In the genomic region with DNA sequence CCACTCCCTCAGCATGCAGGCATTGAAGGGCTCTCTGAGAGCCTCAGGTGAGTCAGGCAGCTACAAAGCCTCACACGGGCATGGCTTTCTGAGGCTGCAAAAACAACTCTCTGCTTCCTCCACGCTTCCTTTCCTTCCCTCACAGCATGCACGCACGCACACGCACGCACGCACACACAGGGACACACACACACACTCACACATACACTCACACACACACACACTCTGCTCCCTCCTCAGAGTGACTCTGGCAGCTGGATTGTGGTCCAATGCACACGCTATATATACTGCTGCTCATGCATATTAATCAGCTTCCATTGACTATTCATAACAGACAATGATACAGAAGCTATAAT, we compare ENCODE assay signal across 8 mouse cellular contexts.
DNase-seq lines count a peak whose midpoint lies in the region; ATAC-seq and TF ChIP-seq lines count a peak whose summit lies in the region.
"Had no signal": no experiment of that assay in that cellular context is flagged by ENCODE, and none has a peak within 500 bp of the region (broad histone marks: within the 10 kb centered on the region; RNA-seq: fewer than 3 reads in every experiment).

No protein-coding gene starts in this region.

- no peaks in the 10 kb centered on the region for H3K9me3 ChIP-seq in forebrain, embryonic 15.5 days
- H3K9me3 ChIP-seq in limb, embryonic 11.5 days (ENCODE audit: control insufficient read depth, low read length) = no peaks in the 10 kb centered on the region
- H3K9me3 ChIP-seq in stomach, embryonic 15.5 days = no peaks in the 10 kb centered on the region

- no peak for TF ChIP-seq POLR2A in lung, adult 2 months (IDR thresholded peaks at IDR 0.05; ENCODE audit: borderline replicate concordance, extremely low read depth, low read depth, low read length)

- no peaks in the 10 kb centered on the region for H3K36me3 ChIP-seq in forebrain, embryonic 15.5 days
- no peaks in the 10 kb centered on the region for H3K36me3 ChIP-seq in limb, embryonic 11.5 days (ENCODE audit: control insufficient read depth, insufficient read depth, low read length)
- no peaks in the 10 kb centered on the region for H3K36me3 ChIP-seq in stomach, embryonic 15.5 days

- WGBS in lung, adult 2 months = 19% methylated on average over 8 of the region's 8 CpGs
- 1% methylated on average over 8 of the region's 8 CpGs for WGBS in forebrain, embryonic 15.5 days
- 13% methylated on average over 8 of the region's 8 CpGs for WGBS in limb, embryonic 11.5 days
- WGBS in stomach, embryonic 15.5 days = 18% methylated on average over 8 of the region's 8 CpGs

- peak overlapping the region; percentile 75 for H3K27ac ChIP-seq in forebrain, embryonic 15.5 days (replicated peaks)
- H3K27ac ChIP-seq in limb, embryonic 11.5 days (replicated peaks; ENCODE audit: low read depth, low read length) = no peak overlapping the region
- H3K27ac ChIP-seq in stomach, embryonic 15.5 days = no peak overlapping the region
- H3K27ac ChIP-seq: liver, embryonic 14.5 days had no signal

- ATAC-seq in forebrain, embryonic 15.5 days (replicated peaks) = peak; percentile 88
- no peak for ATAC-seq in limb, embryonic 11.5 days (ENCODE audit: insufficient number of reproducible peaks, low FRiP score, low TSS enrichment, low read depth)
- no peak for ATAC-seq in stomach, embryonic 15.5 days (ENCODE audit: insufficient read depth, low FRiP score, low read depth)
- no peak for ATAC-seq in erythroid progenitor cell, adult 5-6 weeks (replicated peaks; ENCODE audit: low FRiP score, poor library complexity, severe bottlenecking)
- ATAC-seq in granulocyte monocyte progenitor cell, adult 5-6 weeks (replicated peaks; ENCODE audit: poor library complexity, severe bottlenecking) = no peak

- no peaks in the 10 kb centered on the region for H3K27me3 ChIP-seq in forebrain, embryonic 15.5 days
- H3K27me3 ChIP-seq in limb, embryonic 11.5 days (ENCODE audit: control insufficient read depth, insufficient read depth, low read length) = no peaks in the 10 kb centered on the region
- H3K27me3 ChIP-seq in stomach, embryonic 15.5 days (replicated peaks) = no peaks in the 10 kb centered on the region

- H3K4me3 ChIP-seq in lung, adult 2 months (replicated peaks; ENCODE audit: extremely low read depth, low read depth, low read length) = no peak overlapping the region
- H3K4me3 ChIP-seq in forebrain, embryonic 15.5 days = peak overlapping the region; percentile 49
- peak overlapping the region; percentile 28 for H3K4me3 ChIP-seq in limb, embryonic 11.5 days (ENCODE audit: low read depth, low read length)
- peak overlapping the region; percentile 19; the same call in 1 of the 2 replicates for H3K4me3 ChIP-seq in stomach, embryonic 15.5 days (replicated peaks)

- H3K4me2 ChIP-seq in forebrain, embryonic 15.5 days (replicated peaks) = peak overlapping the region; percentile 90
- H3K4me2 ChIP-seq in limb, embryonic 11.5 days (ENCODE audit: low read depth, severe bottlenecking) = peak overlapping the region; percentile 52
- H3K4me2 ChIP-seq in stomach, embryonic 15.5 days = peak overlapping the region; percentile 49

- peak overlapping the region; percentile 52 for H3K9ac ChIP-seq in forebrain, embryonic 15.5 days (replicated peaks)
- H3K9ac ChIP-seq in limb, embryonic 11.5 days (ENCODE audit: low read length) = peak overlapping the region; percentile 23; the same call in 1 of the 2 replicates
- no peak overlapping the region for H3K9ac ChIP-seq in stomach, embryonic 15.5 days
- H3K9ac ChIP-seq: liver, embryonic 14.5 days had no signal

- no peak for TF ChIP-seq CTCF in lung, adult 2 months (IDR thresholded peaks at IDR 0.05; ENCODE audit: insufficient read depth, low read length)

- peaks cover 3% of the 10 kb centered on the region; the same call in 1 of the 2 replicates for H3K4me1 ChIP-seq in lung, adult 2 months (ENCODE audit: control insufficient read depth, insufficient read depth, low read length)
- H3K4me1 ChIP-seq in forebrain, embryonic 15.5 days = peaks cover 34% of the 10 kb centered on the region
- H3K4me1 ChIP-seq in limb, embryonic 11.5 days (ENCODE audit: control insufficient read depth, insufficient read depth, low read length) = peaks cover 42% of the 10 kb centered on the region
- peaks cover 12% of the 10 kb centered on the region; the same call in 1 of the 2 replicates for H3K4me1 ChIP-seq in stomach, embryonic 15.5 days

- DNase-seq in lung, postnatal 36 days = peak; percentile 9
- DNase-seq in lung, adult 2 months = no peak
- no peak for DNase-seq in limb, embryonic 11.5 days (ENCODE audit: low spot score)
